Mouse (Mus musculus) midbrain, postnatal 0 days (tissue): Measurements from ENCODE around the gene Gpatch2. TPM values are rescaled to one million over a fixed set of nuclear protein-coding genes. Genes with fewer than 3 reads are reported as not detected.

Source experiments
- ATAC-seq: fragments of 200-750 bp; cut with Nextera tagmentation; 2 replicates; pipeline ENCODE4 v1.8.0; 2017; ENCODE audit warnings: moderate number of reproducible peaks, mild to moderate bottlenecking, moderate TSS enrichment, moderate library complexity; ENCODE audit not compliant: low FRiP score
- DNase-seq: peaks from one replicate; pipeline ENCODE4 v3.0.0-alpha.2; 2015; ENCODE audit warnings: low spot score
- H3K27ac ChIP-seq: fragments of 300-500 bp; sonication (generic); 2 replicates; pipeline ENCODE4 v1.5.1; 2014; ENCODE audit warnings: low read depth, mild to moderate bottlenecking, low read length, mixed read lengths
- H3K27me3 ChIP-seq: fragments of 300-500 bp; sonication (generic); 2 replicates; pipeline ENCODE4 v1.6.1; 2014; ENCODE audit warnings: low read length, control low read depth, mixed read lengths; ENCODE audit not compliant: insufficient read depth
- H3K36me3 ChIP-seq: fragments of 300-500 bp; sonication (generic); 2 replicates; pipeline ENCODE4 v1.6.1; 2014; ENCODE audit warnings: low read length, control low read depth, mixed read lengths; ENCODE audit not compliant: insufficient read depth
- H3K4me1 ChIP-seq: fragments of 300-500 bp; sonication (generic); 2 replicates; pipeline ENCODE4 v1.6.1; 2014; ENCODE audit warnings: mild to moderate bottlenecking, control low read depth, antibody characterized with exemption, low read length, mixed read lengths; ENCODE audit not compliant: insufficient read depth
- H3K4me2 ChIP-seq: fragments of 300-500 bp; sonication (generic); 2 replicates; pipeline ENCODE4 v1.6.1; 2014; ENCODE audit warnings: low read depth, mild to moderate bottlenecking, low read length, mixed read lengths; ENCODE audit not compliant: poor library complexity, severe bottlenecking
- H3K4me3 ChIP-seq: fragments of 300-500 bp; sonication (generic); 2 replicates; pipeline ENCODE4 v1.5.1; 2014; ENCODE audit warnings: low read depth, mild to moderate bottlenecking, low read length, moderate library complexity
- H3K9ac ChIP-seq: fragments of 300-500 bp; sonication (generic); replicated peaks from 2 replicates; pipeline ENCODE4 v1.6.1; 2014; ENCODE audit warnings: mild to moderate bottlenecking, low read length, moderate library complexity, mixed read lengths; ENCODE audit not compliant: poor library complexity, severe bottlenecking
- H3K9me3 ChIP-seq: fragments of 300-500 bp; sonication (generic); 2 replicates; pipeline ENCODE4 v1.6.1; 2016; ENCODE audit warnings: low read length, control low read depth
- CTCF ChIP-seq: IDR thresholded peaks from 2 replicates; pipeline ENCODE4 v1.5.1; 2016; ENCODE audit warnings: antibody characterized with exemption, mild to moderate bottlenecking
- WGBS: fragments of 180-500 bp; shearing (Covaris S2); extraction: QIAGEN DNeasy Blood & Tissue Kit; methylation state at CpG from one replicate; pipeline ENCODE4 v1.1.7; 2014; 5-methylcytosine and 5-hydroxymethylcytosine counted together
- polyA plus RNA-seq: library from polyadenylated mRNA; unstranded; fragments of >200 nt; fragmentation: Nextera tagmentation; extraction: Ambion mirVana; gene quantifications from 2 replicates; pipeline ENCODE4 v1.2.1, GENCODE M21; 2015
- total RNA-seq: library from RNA; depleted of rRNA; stranded (reverse); fragments of >200 nt; gene quantifications from 2 replicates; pipeline ENCODE4 v1.2.3, GENCODE M21; 2014

The Gpatch2 gene
- total and polyA plus RNA-seq, 2 experiments from 2014 or later, result 15.0 to 20.5 TPM

DNA sequence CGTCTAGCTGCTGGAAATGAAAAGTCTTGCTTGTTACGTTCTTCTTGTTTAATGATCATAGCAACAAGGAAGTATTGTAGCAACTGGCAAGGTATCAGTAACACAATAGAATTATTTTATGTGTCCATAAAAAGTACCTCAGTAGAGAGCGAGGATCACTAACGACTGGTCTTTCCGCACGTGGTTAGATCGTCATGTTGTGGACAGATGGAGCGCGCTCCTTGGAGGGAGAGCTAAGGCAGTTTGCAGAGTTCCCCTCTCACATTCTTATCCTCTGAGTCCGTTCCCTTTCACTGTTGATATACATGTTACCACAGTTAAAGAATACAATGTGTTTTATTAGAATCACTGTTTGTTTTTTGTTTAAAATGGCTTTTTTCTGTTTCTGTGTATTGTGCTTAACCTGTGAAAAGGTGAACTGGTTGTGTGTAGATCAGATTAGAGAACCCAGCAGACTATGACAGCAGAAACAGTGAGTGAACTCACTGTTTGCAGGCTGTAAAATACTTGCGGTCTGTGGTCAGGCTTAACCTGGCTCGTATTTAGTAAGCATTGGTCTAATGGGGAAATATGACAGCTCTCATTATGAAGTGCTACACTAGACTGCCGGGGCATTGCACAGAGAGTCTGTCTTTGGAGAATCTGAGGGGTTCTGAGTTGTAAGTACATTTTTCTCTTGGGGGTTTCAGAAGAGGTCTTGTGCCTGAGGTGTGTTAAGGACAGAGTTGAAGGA is 13.3 kb downstream of the Gpatch2 start:
- Histone ChIP-seq H3K4me2 (no peak overlapping the region), H3K9ac (no peak overlapping the region), H3K9me3 (no peaks in the 10 kb centered on the region), H3K4me1 (no peaks in the 10 kb centered on the region), H3K27ac (no peak overlapping the region), H3K36me3 (no peaks in the 10 kb centered on the region), H3K27me3 (no peaks in the 10 kb centered on the region), H3K4me3 (no peak overlapping the region)
- DNase-seq (no peak), ATAC-seq (no peak)
- 91% methylated on average over 13 of the region's 13 CpGs for WGBS
- no peak for TF ChIP-seq CTCF

DNA sequence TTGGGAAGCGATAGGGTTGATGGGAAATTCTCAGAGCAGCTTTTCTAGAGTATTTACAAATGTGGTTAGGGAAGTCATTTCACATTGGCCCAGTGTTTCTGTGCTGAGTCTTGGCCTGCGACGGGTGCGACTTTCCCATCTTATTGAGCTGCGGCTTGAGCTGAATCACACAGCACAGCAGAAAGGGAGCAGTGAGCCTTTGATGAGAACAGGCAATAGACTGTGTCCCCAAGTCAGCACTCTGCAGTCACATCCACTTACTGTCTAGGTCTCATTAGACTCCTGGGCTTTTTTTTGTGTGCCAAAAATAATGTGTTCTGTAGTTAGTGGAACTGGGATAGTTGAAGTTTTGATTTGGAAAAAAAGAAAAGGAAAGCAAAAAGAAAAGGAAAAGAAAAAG is 14.9 kb downstream of the Gpatch2 start:
- no peak for TF ChIP-seq CTCF
- 85% methylated on average over 5 of the region's 5 CpGs for WGBS
- Histone ChIP-seq H3K4me1 (no peaks in the 10 kb centered on the region), H3K9me3 (no peaks in the 10 kb centered on the region), H3K27ac (no peak overlapping the region), H3K4me2 (no peak overlapping the region), H3K9ac (no peak overlapping the region), H3K36me3 (peaks cover 3% of the 10 kb centered on the region; the same call in 1 of the 2 replicates), H3K4me3 (no peak overlapping the region), H3K27me3 (no peaks in the 10 kb centered on the region)
- DNase-seq (peak; percentile 16), ATAC-seq (no peak)

DNA sequence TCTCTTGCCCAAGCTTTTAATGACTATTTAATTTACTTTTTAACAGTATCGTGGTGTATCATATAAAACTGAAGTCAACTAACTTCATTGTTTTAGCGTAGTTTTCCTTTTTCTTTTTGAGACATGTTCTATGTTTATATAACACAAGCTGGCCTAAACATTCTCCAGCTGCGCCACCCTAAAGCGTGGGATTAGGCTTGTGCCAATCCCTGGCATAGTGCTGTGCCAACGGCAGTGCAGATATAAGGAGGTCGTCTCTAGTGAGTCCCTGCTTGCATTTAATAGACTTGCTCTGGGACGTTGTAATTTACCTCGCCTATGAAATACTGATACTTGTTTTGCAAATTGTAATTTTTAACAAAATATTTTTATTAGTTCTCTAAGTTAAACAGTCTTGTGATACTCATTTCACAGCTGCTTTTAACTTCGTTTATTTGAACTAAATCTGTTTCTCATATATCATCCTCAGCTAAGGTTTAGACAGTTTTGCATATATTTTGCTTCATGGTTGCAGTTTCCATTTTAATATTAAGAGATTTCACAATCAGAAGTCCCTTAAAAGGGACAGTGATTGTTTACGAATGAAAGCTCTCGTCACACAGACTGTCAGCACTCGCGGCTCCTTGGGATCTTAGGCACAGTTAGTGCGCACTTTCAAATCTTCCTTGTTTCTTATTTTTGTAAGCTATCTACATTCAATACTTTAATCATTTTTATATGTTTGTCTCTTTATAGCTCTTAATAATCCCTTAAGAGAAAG is 17.1 kb downstream of the Gpatch2 start:
- Histone ChIP-seq H3K36me3 (peaks cover 3% of the 10 kb centered on the region; the same call in 1 of the 2 replicates), H3K4me1 (no peaks in the 10 kb centered on the region), H3K9me3 (no peaks in the 10 kb centered on the region), H3K4me2 (no peak overlapping the region), H3K27ac (no peak overlapping the region), H3K27me3 (no peaks in the 10 kb centered on the region), H3K4me3 (no peak overlapping the region), H3K9ac (no peak overlapping the region)
- DNase-seq, result no peak
- ATAC-seq, result no peak
- WGBS, result 83% methylated on average over 14 of the region's 14 CpGs
- TF ChIP-seq CTCF, result no peak

DNA sequence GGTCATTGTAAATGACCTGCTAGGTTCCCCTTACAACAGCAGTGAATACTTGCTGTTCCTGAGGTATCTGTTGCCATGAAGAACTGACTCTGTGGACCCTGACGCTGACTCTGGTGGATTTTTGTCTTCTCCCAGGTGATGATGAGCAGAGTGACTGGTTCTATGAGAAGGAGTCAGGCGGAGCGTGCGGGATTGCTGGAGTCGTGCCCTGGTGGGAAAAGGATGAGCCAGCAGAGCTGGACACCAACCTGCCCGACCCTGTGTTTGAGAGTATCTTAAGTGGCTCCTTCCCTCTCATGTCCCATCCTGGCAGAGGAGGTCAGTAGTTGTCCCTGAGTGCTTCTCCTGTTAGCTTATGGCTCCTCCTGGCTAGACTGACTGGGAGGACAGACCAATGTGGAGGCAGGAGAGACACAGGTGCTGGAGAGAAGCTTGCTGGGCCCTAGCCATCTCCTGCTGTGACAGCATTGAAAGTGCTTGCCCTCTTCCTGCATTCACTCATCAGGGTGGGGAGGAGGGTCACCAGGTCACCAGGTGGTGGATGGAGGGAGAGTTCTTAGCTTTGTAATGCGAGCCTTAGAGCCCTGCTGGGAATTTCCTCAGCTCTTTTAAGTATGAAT is 17.8 kb downstream of the Gpatch2 start:
- TF ChIP-seq CTCF, result no peak
- peaks cover 3% of the 10 kb centered on the region; the same call in 1 of the 2 replicates for H3K36me3 ChIP-seq
- WGBS, result 68% methylated on average over 7 of the region's 7 CpGs
- no peak overlapping the region for H3K27ac ChIP-seq
- H3K9me3 ChIP-seq, result no peaks in the 10 kb centered on the region
- no peaks in the 10 kb centered on the region for H3K4me1 ChIP-seq
- DNase-seq (no peak), ATAC-seq (no peak)
- H3K9ac ChIP-seq, result no peak overlapping the region
- no peak overlapping the region for H3K4me2 ChIP-seq
- H3K27me3 ChIP-seq, result no peaks in the 10 kb centered on the region
- H3K4me3 ChIP-seq, result no peak overlapping the region

DNA sequence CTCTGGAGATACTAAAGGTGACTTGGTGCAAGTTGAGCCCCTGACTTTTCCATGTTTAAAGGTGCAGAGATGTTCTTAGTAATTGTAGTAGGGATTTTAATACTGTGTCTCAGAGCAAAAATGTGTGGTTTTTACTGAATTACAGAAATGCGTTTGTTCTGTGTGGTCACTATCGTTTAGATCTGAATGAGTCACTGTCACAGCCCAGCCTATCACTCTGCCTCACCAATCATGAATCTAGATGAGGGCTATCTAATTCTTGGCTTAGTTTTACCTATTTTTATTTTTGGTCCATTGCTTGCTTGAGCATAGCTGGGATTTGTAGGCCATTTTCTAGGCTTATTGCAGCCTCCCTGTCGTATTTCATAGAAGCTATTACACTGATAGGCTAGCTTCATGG is 19.9 kb downstream of the Gpatch2 start:
- TF ChIP-seq CTCF, result no peak
- 100% methylated on average over 3 of the region's 3 CpGs for WGBS
- Histone ChIP-seq H3K4me3 (no peak overlapping the region), H3K9me3 (no peaks in the 10 kb centered on the region), H3K4me2 (no peak overlapping the region), H3K9ac (no peak overlapping the region), H3K36me3 (peaks cover 3% of the 10 kb centered on the region; the same call in 1 of the 2 replicates), H3K27ac (no peak overlapping the region), H3K4me1 (no peaks in the 10 kb centered on the region), H3K27me3 (no peaks in the 10 kb centered on the region)
- ATAC-seq (no peak), DNase-seq (no peak)

DNA sequence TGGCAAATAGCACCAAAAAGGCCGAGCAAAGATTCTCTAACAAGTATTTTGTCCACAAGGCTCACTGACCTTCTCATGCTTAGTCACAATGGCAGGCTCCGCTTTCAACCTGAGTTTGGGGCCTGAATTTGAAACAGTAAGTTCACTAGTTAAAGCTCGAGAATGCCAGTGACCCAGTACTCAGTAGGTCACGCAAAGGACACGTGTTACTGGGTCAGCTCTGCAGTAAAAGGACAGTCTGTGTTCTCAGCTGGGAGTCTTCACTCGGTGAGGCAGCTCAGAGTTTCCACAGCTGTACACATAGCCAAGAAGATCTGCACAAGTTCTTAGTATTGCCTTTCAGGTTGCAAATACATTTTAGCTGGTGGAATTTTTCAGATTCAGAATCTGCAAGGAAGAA is 21.0 kb downstream of the Gpatch2 start:
- DNase-seq (no peak), ATAC-seq (no peak)
- no peak for TF ChIP-seq CTCF
- 86% methylated on average over 6 of the region's 6 CpGs for WGBS
- Histone ChIP-seq H3K4me2 (no peak overlapping the region), H3K27ac (no peak overlapping the region), H3K9ac (no peak overlapping the region), H3K4me3 (no peak overlapping the region), H3K36me3 (peaks cover 3% of the 10 kb centered on the region; the same call in 1 of the 2 replicates), H3K9me3 (no peaks in the 10 kb centered on the region), H3K27me3 (no peaks in the 10 kb centered on the region), H3K4me1 (no peaks in the 10 kb centered on the region)
